Mouse (Mus musculus): ENCODE measurements around the gene Vmn2r56. TPM values are rescaled to one million over a fixed set of nuclear protein-coding genes. Genes with fewer than 3 reads are reported as not detected.
"Not testable (repeated sequence)": the region's sequence is repeated elsewhere in the genome, so short reads cannot be mapped to it uniquely, and the experiment has no call there.

The Vmn2r56 gene
- total and polyA plus RNA-seq, 2 experiments from 2014 or later = not detected

DNA sequence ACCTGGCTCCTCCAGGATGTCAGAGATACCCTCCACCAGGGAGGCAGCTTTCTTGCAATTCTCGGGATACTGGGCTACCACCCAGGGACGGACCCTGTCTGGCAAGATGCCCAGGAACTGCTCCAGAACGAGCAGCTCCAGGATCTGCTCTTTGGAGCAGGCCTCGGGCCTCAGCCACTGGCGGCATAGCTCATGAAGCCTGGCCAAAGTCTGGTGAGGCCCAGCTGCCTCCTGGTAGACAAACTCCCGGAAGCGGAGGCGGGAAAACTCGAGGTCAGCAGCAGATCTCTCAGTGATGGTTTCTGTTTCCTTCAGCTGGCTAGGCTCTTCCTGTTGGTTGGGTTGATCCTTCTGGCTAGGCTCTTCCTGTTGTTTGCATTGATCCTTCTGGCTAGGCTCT lies 39.3 kb upstream of the Vmn2r56 start:
- Histone ChIP-seq H3K4me2 (ENCODE audit: low read depth, low read length) (no peak overlapping the region), H3K36me3 (replicated peaks; ENCODE audit: control insufficient read depth, insufficient read depth, low read length) (peaks cover 15% of the 10 kb centered on the region; the same call in 1 of the 2 replicates), H3K4me3 (ENCODE audit: low read depth, low read length) (no peak overlapping the region), H3K27ac (ENCODE audit: low read depth) (no peak overlapping the region), H3K9ac (replicated peaks; ENCODE audit: low read depth, low read length) (no peak overlapping the region), H3K9me3 (replicated peaks; ENCODE audit: control insufficient read depth, low read length) (no peaks in the 10 kb centered on the region), H3K27me3 (ENCODE audit: control insufficient read depth, insufficient read depth, low read length) (no peaks in the 10 kb centered on the region), H3K4me1 (ENCODE audit: control insufficient read depth, insufficient read depth) (no peaks in the 10 kb centered on the region)
- DNase-seq (ENCODE audit: low spot score) (no peak), ATAC-seq (ENCODE audit: insufficient read depth, low read depth) (no peak)
- TF ChIP-seq EP300 (IDR thresholded peaks at IDR 0.05; ENCODE audit: low read depth) = no peak
- no peak for TF ChIP-seq CTCF (IDR thresholded peaks at IDR 0.05; ENCODE audit: low read depth)
- 74% methylated on average over 9 of the region's 9 CpGs for WGBS

DNA sequence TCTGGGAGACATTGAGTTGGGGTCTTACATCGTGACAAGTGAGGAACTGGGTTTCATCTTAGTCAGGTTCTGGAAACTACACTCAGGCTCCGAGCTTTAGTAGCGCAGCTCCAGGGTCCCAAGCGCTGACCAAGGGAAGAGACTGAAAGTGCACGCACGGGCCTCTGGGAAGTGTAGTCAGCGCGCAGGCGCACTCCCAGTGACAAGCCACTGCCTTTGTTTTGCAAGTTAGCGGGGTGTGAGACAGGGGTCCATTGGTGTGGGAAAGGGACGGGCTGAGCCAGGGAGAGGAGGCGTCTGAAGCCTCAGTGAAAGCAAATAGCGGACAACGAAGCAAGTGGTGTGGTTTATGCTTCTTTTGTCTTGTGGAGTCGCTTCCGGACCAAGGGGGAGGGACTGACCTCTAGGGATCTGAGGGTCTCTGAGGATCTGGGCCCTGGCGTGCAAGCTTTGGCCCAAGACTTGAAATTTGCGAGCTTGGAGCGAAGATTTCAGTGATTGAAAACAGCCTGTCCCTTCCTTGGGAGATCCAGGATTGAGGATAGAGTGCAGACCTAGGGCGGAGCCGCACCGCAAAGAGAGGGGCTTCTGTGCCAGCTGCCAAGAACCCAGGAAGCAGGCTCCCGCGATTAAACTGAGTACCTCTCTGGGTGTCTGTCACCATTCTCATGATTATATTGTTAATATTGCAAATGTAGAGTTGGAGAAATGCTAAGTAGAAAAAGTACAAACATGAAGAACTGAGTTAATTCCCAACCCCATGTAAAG lies 14.8 kb upstream of the Vmn2r56 start:
- 67% methylated on average over 24 of the region's 24 CpGs for WGBS

DNA sequence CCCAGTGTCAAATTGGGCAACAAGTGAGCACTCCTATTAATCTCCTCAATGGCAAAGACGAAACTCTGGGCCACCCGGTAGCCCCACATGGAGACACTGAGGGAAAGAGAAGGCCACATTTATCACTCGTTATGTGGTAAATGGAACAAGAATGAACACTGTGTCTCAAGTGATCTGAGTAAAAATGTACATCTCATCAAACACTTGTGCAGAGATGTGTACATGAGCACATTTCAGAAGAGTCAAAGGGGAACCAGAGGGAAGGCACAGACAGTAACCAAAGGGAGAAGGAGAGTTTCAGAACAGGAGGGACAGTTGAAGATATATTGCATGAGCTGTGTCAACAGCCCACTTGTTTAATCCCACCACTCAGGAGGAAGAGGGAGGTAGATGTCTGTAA lies 49.9 kb downstream of the Vmn2r56 start, which contains the start of gene Vmn2r55:
Gene Vmn2r55, minus strand, starts transcription at position 101 of the 400 bp plus-strand sequence.
- H3K9ac ChIP-seq (replicated peaks; ENCODE audit: low read depth, low read length); H3K4me3 ChIP-seq (ENCODE audit: low read depth, low read length); H3K4me2 ChIP-seq (ENCODE audit: low read depth, low read length); DNase-seq (ENCODE audit: low spot score); ATAC-seq (ENCODE audit: insufficient read depth, low read depth); H3K27ac ChIP-seq (ENCODE audit: low read depth); H3K27me3 ChIP-seq (ENCODE audit: control insufficient read depth, insufficient read depth, low read length); H3K9me3 ChIP-seq (replicated peaks; ENCODE audit: control insufficient read depth, low read length); H3K36me3 ChIP-seq (replicated peaks; ENCODE audit: control insufficient read depth, insufficient read depth, low read length); H3K4me1 ChIP-seq (ENCODE audit: control insufficient read depth, insufficient read depth): not testable (repeated sequence)
- 78% methylated on average over 3 of the region's 3 CpGs for WGBS

More for the DNA sequence above, 14.8 kb upstream of the Vmn2r56 start:
- H3K4me3 ChIP-seq (ENCODE audit: low read depth, low read length) = no peak overlapping the region
- H3K9ac ChIP-seq (replicated peaks; ENCODE audit: low read depth, low read length) = no peak overlapping the region
- TF ChIP-seq EP300 (IDR thresholded peaks at IDR 0.05; ENCODE audit: low read depth) (no peak), CTCF (IDR thresholded peaks at IDR 0.05; ENCODE audit: low read depth) (no peak)
- H3K27ac ChIP-seq (ENCODE audit: low read depth) = no peak overlapping the region
- H3K27me3 ChIP-seq (ENCODE audit: control insufficient read depth, insufficient read depth, low read length) = no peaks in the 10 kb centered on the region
- DNase-seq (ENCODE audit: low spot score) (no peak), ATAC-seq (ENCODE audit: insufficient read depth, low read depth) (no peak)
- H3K4me2 ChIP-seq (ENCODE audit: low read depth, low read length) = peak overlapping the region; percentile 22; the same call in 1 of the 2 replicates
- no peaks in the 10 kb centered on the region for H3K9me3 ChIP-seq (replicated peaks; ENCODE audit: control insufficient read depth, low read length)
- H3K4me1 ChIP-seq (ENCODE audit: control insufficient read depth, insufficient read depth) = no peaks in the 10 kb centered on the region
- no peaks in the 10 kb centered on the region for H3K36me3 ChIP-seq (replicated peaks; ENCODE audit: control insufficient read depth, insufficient read depth, low read length)

DNA sequence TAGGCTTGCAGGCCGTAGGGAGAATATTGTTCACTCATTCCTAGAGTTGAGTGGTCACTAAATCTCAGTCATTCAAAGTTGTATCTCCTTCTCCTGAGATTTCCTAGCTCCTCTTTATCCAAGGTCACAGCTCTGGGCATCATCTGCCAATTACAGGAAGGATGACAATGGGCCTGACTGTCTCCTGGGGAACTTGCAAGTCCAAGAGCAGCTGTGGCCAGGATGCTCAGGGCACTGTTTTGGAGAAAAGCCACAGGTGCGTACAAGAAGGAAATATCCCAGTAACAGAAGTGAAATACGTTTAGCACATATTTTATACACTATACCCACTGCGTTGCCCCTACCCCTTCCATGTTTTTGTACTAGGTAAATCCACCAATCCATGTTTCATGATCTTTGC lies 94.6 kb downstream of the Vmn2r56 start, which contains the start of gene Vmn2r54:
Gene Vmn2r54, minus strand, starts transcription at position 101 of the 400 bp plus-strand sequence.
- not testable (repeated sequence) for H3K9ac ChIP-seq (replicated peaks; ENCODE audit: low read depth, low read length); H3K9me3 ChIP-seq (replicated peaks; ENCODE audit: control insufficient read depth, low read length); H3K27me3 ChIP-seq (ENCODE audit: control insufficient read depth, insufficient read depth, low read length); H3K27ac ChIP-seq (ENCODE audit: low read depth); H3K4me1 ChIP-seq (ENCODE audit: control insufficient read depth, insufficient read depth); H3K36me3 ChIP-seq (replicated peaks; ENCODE audit: control insufficient read depth, insufficient read depth, low read length); DNase-seq (ENCODE audit: low spot score); ATAC-seq (ENCODE audit: insufficient read depth, low read depth); H3K4me2 ChIP-seq (ENCODE audit: low read depth, low read length); H3K4me3 ChIP-seq (ENCODE audit: low read depth, low read length)
- WGBS = 63% methylated on average over 3 of the region's 4 CpGs

Other genes starting within 250 kb of the Vmn2r56 start
- not detected in 2 replicates for gene 2900092C05Rik, start 222.5 kb downstream of the Vmn2r56 start, total RNA-seq (2014; rRNA removed; ENCODE audit: low replicate concordance)
- not detected in 2 replicates for gene 2900092C05Rik, start 222.5 kb downstream of the Vmn2r56 start, polyA plus RNA-seq (2015; fragmentation: Nextera tagmentation; extraction: Ambion mirVana)
- gene Vmn2r53, start 126.2 kb downstream of the Vmn2r56 start, total RNA-seq (2014; rRNA removed; ENCODE audit: low replicate concordance) = not detected in 2 replicates
- gene Vmn2r53, start 126.2 kb downstream of the Vmn2r56 start, polyA plus RNA-seq (2015; fragmentation: Nextera tagmentation; extraction: Ambion mirVana) = under 0.01 TPM in 1 of 2 replicates, not detected in the other
- gene Vmn2r54, start 94.7 kb downstream of the Vmn2r56 start, total RNA-seq (2014; rRNA removed; ENCODE audit: low replicate concordance) = not detected in 2 replicates
- not detected in 2 replicates for gene Vmn2r54, start 94.7 kb downstream of the Vmn2r56 start, polyA plus RNA-seq (2015; fragmentation: Nextera tagmentation; extraction: Ambion mirVana)
- gene Vmn2r55, start 50.0 kb downstream of the Vmn2r56 start, total RNA-seq (2014; rRNA removed; ENCODE audit: low replicate concordance) = not detected in 2 replicates
- gene Vmn2r55, start 50.0 kb downstream of the Vmn2r56 start, polyA plus RNA-seq (2015; fragmentation: Nextera tagmentation; extraction: Ambion mirVana) = not detected in 2 replicates
- 1.5 and 6.3 TPM in 2 replicates for gene Zscan18, start 68.6 kb upstream of the Vmn2r56 start, total RNA-seq (2014; rRNA removed; ENCODE audit: low replicate concordance)
- 2.1 and 2.6 TPM in 2 replicates for gene Zscan18, start 68.6 kb upstream of the Vmn2r56 start, polyA plus RNA-seq (2015; fragmentation: Nextera tagmentation; extraction: Ambion mirVana)
- 3.1 and 12.2 TPM in 2 replicates for gene Zfp329, start 83.9 kb upstream of the Vmn2r56 start, total RNA-seq (2014; rRNA removed; ENCODE audit: low replicate concordance)
- gene Zfp329, start 83.9 kb upstream of the Vmn2r56 start, polyA plus RNA-seq (2015; fragmentation: Nextera tagmentation; extraction: Ambion mirVana) = 6.2 and 7.0 TPM in 2 replicates
- 14.8 and 20.5 TPM in 2 replicates for gene Zfp110, start 99.8 kb upstream of the Vmn2r56 start, total RNA-seq (2014; rRNA removed; ENCODE audit: low replicate concordance)
- 15.3 and 15.9 TPM in 2 replicates for gene Zfp110, start 99.8 kb upstream of the Vmn2r56 start, polyA plus RNA-seq (2015; fragmentation: Nextera tagmentation; extraction: Ambion mirVana)
- 2.9 and 6.3 TPM in 2 replicates for gene Zfp128, start 146.2 kb upstream of the Vmn2r56 start, total RNA-seq (2014; rRNA removed; ENCODE audit: low replicate concordance)
- 2.3 and 3.0 TPM in 2 replicates for gene Zfp128, start 146.2 kb upstream of the Vmn2r56 start, polyA plus RNA-seq (2015; fragmentation: Nextera tagmentation; extraction: Ambion mirVana)
- gene Zscan22, start 162.8 kb upstream of the Vmn2r56 start, total RNA-seq (2014; rRNA removed; ENCODE audit: low replicate concordance) = 1.3 and 3.5 TPM in 2 replicates
- 4.4 and 4.6 TPM in 2 replicates for gene Zscan22, start 162.8 kb upstream of the Vmn2r56 start, polyA plus RNA-seq (2015; fragmentation: Nextera tagmentation; extraction: Ambion mirVana)
- 1,775 and 1,995 TPM in 2 replicates for gene Rps5, start 187.3 kb upstream of the Vmn2r56 start, total RNA-seq (2014; rRNA removed; ENCODE audit: low replicate concordance)
- 431 and 457 TPM in 2 replicates for gene Rps5, start 187.3 kb upstream of the Vmn2r56 start, polyA plus RNA-seq (2015; fragmentation: Nextera tagmentation; extraction: Ambion mirVana)
- gene Rnf225, start 192.4 kb upstream of the Vmn2r56 start, total RNA-seq (2014; rRNA removed; ENCODE audit: low replicate concordance) = not detected in 2 replicates
- 0.14 and 0.19 TPM in 2 replicates for gene Rnf225, start 192.4 kb upstream of the Vmn2r56 start, polyA plus RNA-seq (2015; fragmentation: Nextera tagmentation; extraction: Ambion mirVana)
- gene Zfp324, start 230.8 kb upstream of the Vmn2r56 start, total RNA-seq (2014; rRNA removed; ENCODE audit: low replicate concordance) = 2.9 and 10.9 TPM in 2 replicates
- 3.7 and 4.2 TPM in 2 replicates for gene Zfp324, start 230.8 kb upstream of the Vmn2r56 start, polyA plus RNA-seq (2015; fragmentation: Nextera tagmentation; extraction: Ambion mirVana)
- 2.5 and 6.2 TPM in 2 replicates for gene Zfp446, start 242.8 kb upstream of the Vmn2r56 start, total RNA-seq (2014; rRNA removed; ENCODE audit: low replicate concordance)
- 3.1 and 3.3 TPM in 2 replicates for gene Zfp446, start 242.8 kb upstream of the Vmn2r56 start, polyA plus RNA-seq (2015; fragmentation: Nextera tagmentation; extraction: Ambion mirVana)